Mouse (Mus musculus) gastrocnemius, postnatal 14 days (tissue): ENCODE measurements around the gene Dcdc2b. TPM values are rescaled to one million over a fixed set of nuclear protein-coding genes. Genes with fewer than 3 reads are reported as not detected.

Experiments
- DNase-seq: peaks from one replicate; pipeline ENCODE4 v3.0.0; 2021; ENCODE audit warnings: mixed read lengths
- intact Hi-C: fragments of 180-260 bp; cut with DNase I; formaldehyde crosslinking; loops from one replicate; pipeline ENCODE4 v1.15.1; 2025; ENCODE audit warnings: low total_unique reads
- total RNA-seq, 2 experiments: library from RNA; stranded (reverse); gene quantifications; 2 replicates each; pipeline ENCODE4 v1.2.3; 2021

Dcdc2b gene
- total RNA-seq, 2 experiments from 2014 or later, result 1.0 to 1.8 TPM

- intact Hi-C loops, result no loop called here
- DNase-seq, result no peak
Measured at GRCm38 (mm10) chr4:129622803-129623535, 8.9 kb upstream of the Dcdc2b start.

- DNase-seq, result no peak
- intact Hi-C loops, result no loop called here
Measured at GRCm38 (mm10) chr4:129622120-129622802, 8.2 kb upstream of the Dcdc2b start.

GRCm38 (mm10) chr4:129621283-129621841 lies 7.3 kb upstream of the Dcdc2b start:
- intact Hi-C loops, result no loop called here
- peak; percentile 24 for DNase-seq

GRCm38 (mm10) chr4:129620419-129621282 lies 6.6 kb upstream of the Dcdc2b start:
- intact Hi-C loops, result no loop called here
- DNase-seq, result no peak

GRCm38 (mm10) chr4:129618786-129619691 lies 5.0 kb upstream of the Dcdc2b start, which contains the start of gene Iqcc:
Gene Iqcc, minus strand, starts transcription at chr4:129619099.
- intact Hi-C loops, result loop anchor here (10.0 kb wide), 1 partner anchor 74 kb away; the partner anchor contains the start of gene Hdac1
- peak; percentile 97 for DNase-seq

- intact Hi-C loops, result loop anchor here (10.0 kb wide), 1 partner anchor 73 kb away; the partner anchor contains the start of gene Hdac1
- DNase-seq, result no peak
Measured at GRCm38 (mm10) chr4:129618031-129618430, 4.0 kb upstream of the Dcdc2b start.

GRCm38 (mm10) chr4:129617121-129617641 lies 3.1 kb upstream of the Dcdc2b start:
- DNase-seq, result no peak
- intact Hi-C loops, result loop anchor here (10.0 kb wide), 1 partner anchor 72 kb away; the partner anchor contains the start of gene Hdac1

- no peak for DNase-seq
- intact Hi-C loops, result loop anchor here (10.0 kb wide), 1 partner anchor 72 kb away; the partner anchor contains the start of gene Hdac1
Measured at GRCm38 (mm10) chr4:129616631-129617030, 2.6 kb upstream of the Dcdc2b start.

GRCm38 (mm10) chr4:129615801-129616290 lies 1.8 kb upstream of the Dcdc2b start:
- DNase-seq, result no peak
- intact Hi-C loops, result loop anchor here (10.0 kb wide), 1 partner anchor 71 kb away; the partner anchor contains the start of gene Hdac1

GRCm38 (mm10) chr4:129610472-129610871 lies 3.6 kb downstream of the Dcdc2b start:
- intact Hi-C loops, result loop anchor here (10.0 kb wide), 1 partner anchor 66 kb away; the partner anchor contains the start of gene Hdac1
- DNase-seq, result no peak

- intact Hi-C loops, result loop anchor here (10.0 kb wide), 1 partner anchor 65 kb away; the partner anchor contains the start of gene Hdac1
- DNase-seq, result no peak
Measured at GRCm38 (mm10) chr4:129610026-129610425, 4.0 kb downstream of the Dcdc2b start.

- intact Hi-C loops, result no loop called here
- DNase-seq, result no peak
Measured at GRCm38 (mm10) chr4:129609139-129609631, 4.9 kb downstream of the Dcdc2b start.

- intact Hi-C loops, result no loop called here
- peak; percentile 82 for DNase-seq
Measured at GRCm38 (mm10) chr4:129608426-129609025, 5.5 kb downstream of the Dcdc2b start.

GRCm38 (mm10) chr4:129600233-129601158 lies 13.6 kb downstream of the Dcdc2b start, which contains the start of the genes Eif3i and Tmem234:
Gene Eif3i, minus strand, starts transcription at chr4:129600648.
Gene Tmem234, plus strand, starts transcription at chr4:129600668.
- intact Hi-C loops, result no loop called here
- peak; percentile 82 for DNase-seq

- DNase-seq, result no peak
- intact Hi-C loops, result no loop called here
Measured at GRCm38 (mm10) chr4:129588865-129589264, 25.2 kb downstream of the Dcdc2b start.

GRCm38 (mm10) chr4:129586943-129587342 lies 27.1 kb downstream of the Dcdc2b start:
- DNase-seq, result no peak
- intact Hi-C loops, result no loop called here
